Mouse (Mus musculus): ENCODE results near the gene Atg7.

- TF ChIP-seq POLR2A (IDR thresholded peaks at IDR 0.05; ENCODE audit: extremely low read depth, insufficient read depth, low read length) (no peak), CTCF (IDR thresholded peaks at IDR 0.05; ENCODE audit: extremely low read depth, insufficient read depth, low read length) (no peak)
These were observed 155.8 kb downstream of the Atg7 start for GRCm38 (mm10) chr6:114798715-114799114.

All from cortical plate, adult 2 months (tissue).